Mouse (Mus musculus) adrenal gland, adult 8-10 months (tissue): Measurements from ENCODE around the gene Lrrc4c. TPM values are rescaled to one million over a fixed set of nuclear protein-coding genes. Genes with fewer than 3 reads are reported as not detected.

Experiments
- DNase-seq: peaks from one replicate; pipeline ENCODE4 v3.0.0; 2022
- total RNA-seq, 4 experiments: library from RNA; stranded (reverse); gene quantifications; 2 replicates each; pipeline ENCODE4 v1.2.4; 2022

Lrrc4c gene
- total RNA-seq, 4 experiments from 2014 or later, result 3.9 to 14.0 (median 6.7) TPM

DNA sequence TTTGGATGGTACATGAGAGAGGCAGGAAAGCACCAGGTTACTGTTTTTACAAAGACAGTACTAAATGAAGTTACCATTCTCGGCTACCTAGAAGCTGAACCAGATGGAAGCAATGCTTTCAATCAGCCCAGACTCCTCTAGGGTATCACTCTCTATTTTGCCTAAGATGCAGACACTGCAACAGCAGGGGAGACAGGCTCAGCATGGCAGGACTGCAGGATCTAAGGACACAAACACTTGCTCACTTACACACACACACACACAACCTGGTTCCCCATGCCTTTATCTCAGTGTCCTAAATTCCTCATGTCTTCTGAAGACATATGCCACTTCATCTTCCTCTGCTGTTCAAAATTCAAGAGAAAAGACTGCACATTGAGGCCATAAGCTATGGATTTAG lies 1167.0 kb downstream of the Lrrc4c start:
- no peak for DNase-seq

DNA sequence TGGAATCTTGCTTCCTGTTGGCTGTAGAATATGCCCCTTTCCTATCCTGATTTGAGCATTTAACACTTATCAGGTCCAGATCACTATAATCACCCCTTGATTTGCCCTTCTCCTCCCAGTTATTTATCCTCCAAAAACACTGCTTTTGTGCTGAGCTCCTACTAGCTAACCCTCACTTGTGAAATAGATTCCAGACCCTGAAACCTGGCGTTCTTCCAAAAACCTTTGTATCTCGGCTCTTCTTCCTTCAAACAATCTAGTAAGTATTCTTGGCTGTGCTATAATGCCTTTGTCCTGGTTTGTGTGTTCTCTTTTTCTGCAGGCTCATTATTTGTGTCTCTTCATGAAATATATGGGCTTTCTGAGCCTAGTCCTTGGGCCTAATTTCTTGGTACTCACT lies 1167.6 kb downstream of the Lrrc4c start:
- no peak for DNase-seq

DNA sequence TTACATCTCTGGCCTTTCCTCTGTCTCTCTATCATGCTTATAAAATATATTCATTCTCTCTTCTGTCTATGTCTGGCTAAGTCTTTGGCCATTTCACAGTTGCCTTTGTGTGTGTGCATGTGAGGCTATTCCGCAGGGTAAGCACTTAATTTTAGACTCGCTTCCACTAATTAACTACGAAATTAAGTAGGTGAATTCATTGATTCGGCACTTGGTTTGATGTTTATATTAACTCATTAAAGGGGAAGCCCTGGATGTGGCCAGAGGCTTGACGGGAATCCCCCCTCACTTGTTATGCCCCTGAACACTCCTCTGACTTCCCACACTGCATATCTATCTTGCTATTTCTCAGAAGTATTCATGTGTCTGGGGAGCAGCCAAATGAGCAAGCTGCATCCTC lies 1169.6 kb downstream of the Lrrc4c start:
- DNase-seq, result no peak

GRCm38 (mm10) chr2:97497069-97497468 lies 1179.1 kb downstream of the Lrrc4c start:
- no peak for DNase-seq

DNA sequence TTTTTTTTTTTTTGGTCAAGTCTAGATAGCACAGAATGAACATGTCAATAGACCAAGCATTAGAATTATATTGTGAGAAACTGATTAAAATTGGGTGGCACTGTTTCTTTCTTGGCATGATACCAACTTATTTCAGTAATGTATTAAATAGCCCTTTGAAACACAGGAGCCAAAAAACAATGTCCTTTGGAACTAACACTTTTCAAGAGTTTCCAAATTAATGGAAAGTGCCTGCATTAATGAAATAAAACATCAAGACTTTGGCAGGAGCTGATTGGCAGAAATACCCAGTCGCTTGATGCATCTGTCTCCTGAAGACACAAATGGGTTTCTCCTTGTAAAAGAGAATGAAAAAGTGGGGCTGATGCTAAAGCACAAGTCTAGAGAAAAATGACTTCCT lies 1184.5 kb downstream of the Lrrc4c start:
- DNase-seq, result no peak

DNA sequence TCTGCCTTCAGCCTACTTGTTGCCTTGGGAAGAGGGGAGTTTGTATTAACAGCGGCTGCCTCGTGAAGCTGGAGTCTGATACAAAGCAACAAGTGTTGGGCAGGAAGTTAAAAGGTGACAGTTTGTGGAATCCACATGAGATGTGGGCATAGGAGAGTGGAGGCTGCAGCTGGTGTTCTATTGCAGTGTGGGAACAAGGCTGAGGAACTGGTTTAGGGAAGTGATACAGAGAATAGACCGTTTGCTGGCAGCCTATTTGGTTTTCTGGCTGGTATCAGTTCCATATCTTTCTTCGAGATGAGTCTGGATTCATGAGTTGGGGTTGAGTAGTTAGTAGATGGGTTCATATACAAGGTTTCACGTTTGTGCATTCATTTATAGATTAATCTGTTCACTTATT lies 1186.9 kb downstream of the Lrrc4c start:
- no peak for DNase-seq

DNA sequence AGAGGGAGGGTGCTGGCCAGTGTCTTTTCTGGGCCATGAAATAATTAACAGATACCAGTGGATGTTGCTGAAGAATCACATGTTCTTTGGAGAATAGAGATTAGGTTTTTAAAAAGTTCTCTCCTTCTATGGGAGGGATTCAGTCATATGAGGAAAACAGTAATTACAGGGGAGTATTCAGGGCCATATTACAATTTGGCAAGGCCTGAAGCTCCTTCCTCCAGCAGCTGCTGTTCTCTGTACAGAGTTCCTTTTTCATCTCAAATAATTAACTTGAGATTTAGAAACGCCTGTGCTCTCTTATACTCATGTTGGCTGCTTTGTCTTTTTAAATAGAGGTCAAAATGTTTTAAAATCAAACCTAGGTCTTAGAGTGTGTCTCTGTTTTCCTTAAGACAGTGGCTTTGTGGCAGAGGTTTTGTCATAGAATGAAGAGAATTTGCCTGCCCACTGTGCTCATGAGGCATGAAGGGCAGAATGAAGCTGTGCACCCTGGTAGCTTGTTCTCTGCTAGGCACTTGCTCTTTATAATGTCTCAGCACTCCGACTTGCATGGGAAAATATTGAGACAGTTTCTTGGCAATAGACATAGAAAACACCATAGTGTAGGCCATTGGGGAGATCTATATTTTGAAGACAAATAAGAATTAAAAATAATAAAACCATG lies 1206.4 kb downstream of the Lrrc4c start:
- DNase-seq, result no peak

GRCm38 (mm10) chr2:97525107-97525506 lies 1207.1 kb downstream of the Lrrc4c start:
- no peak for DNase-seq

DNA sequence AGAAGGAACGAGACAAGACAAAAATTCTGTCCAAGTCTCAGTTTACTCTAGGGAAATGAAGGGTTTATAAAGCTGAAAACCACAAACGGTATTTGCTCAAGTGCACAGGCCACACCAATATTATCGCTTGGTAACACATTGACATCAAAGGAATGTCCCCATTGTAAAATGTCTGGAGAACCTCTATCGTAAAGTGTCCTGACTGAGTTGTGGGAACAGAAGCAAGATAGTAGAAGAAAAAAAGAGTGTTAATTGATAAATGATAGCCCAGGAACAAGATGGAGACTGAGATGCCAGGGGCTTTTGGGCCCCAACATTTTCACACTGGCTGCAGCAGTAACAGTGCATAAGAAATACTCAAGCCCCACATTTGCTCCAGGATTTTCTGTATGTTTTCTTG lies 1212.7 kb downstream of the Lrrc4c start:
- DNase-seq, result no peak

- DNase-seq, result no peak
These were observed 1226.0 kb downstream of the Lrrc4c start for GRCm38 (mm10) chr2:97543691-97544672.

- DNase-seq, result no peak
These were observed 1226.7 kb downstream of the Lrrc4c start for GRCm38 (mm10) chr2:97544673-97545071.

DNA sequence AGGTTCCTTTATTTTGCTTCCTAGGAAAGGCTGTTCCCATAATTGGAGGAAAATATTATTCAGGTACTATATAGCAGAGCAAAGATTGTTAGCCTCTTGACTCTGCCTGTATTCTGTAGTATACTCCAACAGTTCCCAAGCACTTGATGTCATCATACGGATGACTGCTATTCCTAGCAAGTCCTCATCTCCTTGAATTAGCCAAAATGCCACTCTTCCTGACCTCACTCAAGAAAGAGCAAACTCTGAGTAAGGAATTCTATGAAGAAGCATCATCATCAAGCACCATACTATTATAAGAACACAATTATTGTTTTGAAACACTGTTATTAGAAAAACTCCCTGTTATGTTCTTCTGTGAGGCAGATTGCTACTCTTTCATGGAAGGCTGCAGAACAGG lies 1228.0 kb downstream of the Lrrc4c start:
- no peak for DNase-seq

DNA sequence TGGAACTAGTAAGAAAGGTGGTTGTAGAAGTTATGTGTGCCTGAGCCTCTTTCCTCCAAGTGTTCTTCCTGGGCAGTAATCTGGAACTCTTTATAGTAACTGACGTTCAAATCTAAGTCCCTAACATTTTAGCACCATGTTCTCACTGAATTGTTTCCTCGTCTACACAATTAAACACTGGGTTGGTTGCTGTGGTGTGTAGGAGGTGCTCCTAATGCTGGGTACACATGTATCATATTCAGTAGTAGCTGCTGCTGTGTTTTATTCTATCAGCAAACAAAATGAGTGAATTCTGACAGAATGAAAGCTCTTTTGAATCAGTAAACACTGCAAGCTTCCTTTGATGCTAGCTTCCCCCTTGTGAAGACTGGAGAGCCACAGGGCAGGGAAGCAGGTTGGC lies 1246.5 kb downstream of the Lrrc4c start:
- no peak for DNase-seq

GRCm38 (mm10) chr2:97568954-97569353 lies 1251.0 kb downstream of the Lrrc4c start:
- DNase-seq, result no peak

DNA sequence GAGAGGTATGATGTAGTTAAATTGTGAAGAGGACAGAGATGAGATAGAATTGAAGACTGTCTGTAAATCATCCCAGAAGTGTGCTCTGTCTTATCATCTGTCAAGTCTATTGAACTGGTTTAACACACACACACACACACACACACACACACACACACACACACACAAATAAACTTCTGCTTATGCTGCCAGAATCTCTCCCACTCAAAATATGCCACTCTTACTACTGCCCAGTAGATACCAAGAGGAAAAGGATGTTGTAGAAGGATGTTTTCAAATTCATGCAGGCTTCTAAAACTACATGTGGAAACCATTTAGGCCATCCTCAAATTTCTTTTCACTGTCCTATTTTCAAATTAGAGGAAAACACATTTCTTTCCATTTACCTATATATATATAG lies 1257.0 kb downstream of the Lrrc4c start:
- no peak for DNase-seq

DNA sequence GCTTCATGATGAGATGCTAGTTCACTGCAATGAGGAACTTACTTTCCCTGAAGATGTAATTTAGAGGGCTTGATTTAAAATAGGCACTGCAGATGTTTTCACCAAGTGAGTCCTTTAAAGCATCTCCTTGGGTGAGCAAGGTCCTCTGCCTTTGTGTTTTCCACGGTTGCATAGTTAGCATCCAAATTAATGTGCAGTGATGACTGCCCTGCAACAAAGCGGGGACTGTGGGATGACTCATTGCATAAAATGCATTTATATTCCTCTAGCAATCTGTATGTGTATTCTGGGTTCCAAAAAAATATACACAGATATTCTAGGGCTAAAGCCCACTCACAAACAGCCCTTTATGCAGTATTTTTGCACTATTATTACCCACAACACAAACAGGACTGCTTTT lies 1263.2 kb downstream of the Lrrc4c start:
- no peak for DNase-seq

DNA sequence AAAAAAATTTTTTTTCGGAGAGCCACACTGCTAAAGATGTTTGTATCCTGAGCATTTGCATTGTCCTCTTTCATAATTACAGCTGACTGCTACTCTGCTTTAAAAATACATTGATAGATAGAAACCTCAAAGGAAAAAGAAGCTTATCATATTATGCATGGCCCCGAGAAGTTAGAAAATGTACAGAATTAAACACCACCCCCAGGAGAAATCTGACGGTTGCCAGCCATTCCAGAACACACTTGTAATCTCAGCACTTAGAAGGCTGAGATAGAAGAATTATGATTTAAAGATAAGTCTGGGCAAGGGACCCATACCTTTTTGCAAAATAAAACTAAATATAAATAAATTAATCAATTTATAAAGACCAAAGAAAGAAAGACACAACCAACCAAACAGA lies 1268.4 kb downstream of the Lrrc4c start:
- DNase-seq, result no peak

DNA sequence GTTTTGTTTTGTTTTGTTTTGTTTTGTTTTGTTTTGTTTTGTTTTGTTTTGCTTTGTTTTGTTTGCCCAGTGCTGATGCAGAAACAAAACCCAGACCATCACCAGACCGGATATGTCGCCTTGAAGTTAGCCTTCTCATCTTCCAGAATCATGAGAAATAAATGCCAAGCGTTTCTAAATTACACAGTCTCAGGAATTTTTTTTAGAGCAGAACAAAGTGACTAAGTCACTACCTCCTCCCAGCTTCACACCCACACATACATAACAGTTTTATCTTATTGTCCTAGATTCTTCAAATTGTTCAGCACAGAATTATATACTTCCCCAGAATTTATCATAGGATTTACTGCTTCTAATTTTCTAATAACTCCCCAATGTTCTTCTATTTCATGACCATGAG lies 1272.6 kb downstream of the Lrrc4c start:
- no peak for DNase-seq

- DNase-seq, result no peak
These were observed 1286.2 kb downstream of the Lrrc4c start for GRCm38 (mm10) chr2:97604182-97604581.

GRCm38 (mm10) chr2:97604688-97605215 lies 1286.8 kb downstream of the Lrrc4c start:
- DNase-seq, result no peak

DNA sequence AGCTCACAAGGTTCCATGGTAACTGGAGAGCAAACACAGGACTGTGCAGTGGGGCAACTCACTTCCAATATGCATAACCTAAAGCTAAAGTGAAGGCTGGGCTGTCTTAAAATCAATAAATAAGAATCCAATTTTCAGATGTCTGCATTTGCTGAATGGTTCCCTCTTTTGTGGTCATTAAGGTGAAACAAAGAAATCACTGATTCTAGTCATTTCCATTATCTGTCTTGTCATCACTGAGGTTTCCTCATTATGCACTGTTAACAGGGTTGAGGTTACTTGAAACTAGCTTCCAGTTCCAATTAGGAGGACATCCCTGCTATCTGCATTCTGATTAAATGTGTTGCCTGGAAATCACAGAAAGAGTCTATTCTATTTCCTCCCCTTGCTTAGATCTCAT lies 1291.5 kb downstream of the Lrrc4c start:
- no peak for DNase-seq

- no peak for DNase-seq
These were observed 1292.6 kb downstream of the Lrrc4c start for GRCm38 (mm10) chr2:97610566-97610965.

DNA sequence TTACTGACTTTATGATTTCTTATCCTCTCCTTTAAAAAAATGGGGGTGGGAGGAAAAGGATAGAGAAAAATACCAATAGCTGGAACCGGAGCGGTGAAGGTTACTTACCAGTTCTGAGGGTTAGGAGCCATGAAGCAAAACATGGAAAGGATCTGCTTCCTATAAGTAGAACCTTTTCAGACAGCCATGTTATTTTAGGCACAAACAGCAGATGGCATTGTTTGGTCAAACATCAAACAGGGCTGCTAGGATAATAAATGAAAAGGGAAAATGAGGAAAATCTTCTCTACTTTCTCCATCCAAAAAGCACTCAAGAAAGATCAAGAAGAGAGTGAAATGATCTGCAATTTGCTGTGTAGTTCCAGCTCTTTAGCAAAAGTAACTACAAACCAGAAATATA lies 1296.8 kb downstream of the Lrrc4c start:
- DNase-seq, result no peak

- no peak for DNase-seq
These were observed 1300.6 kb downstream of the Lrrc4c start for GRCm38 (mm10) chr2:97618589-97618988.
